Mouse (Mus musculus) stomach, postnatal 0 days (tissue): ENCODE results near the gene Lrp8. TPM values are rescaled to one million over a fixed set of nuclear protein-coding genes. Genes with fewer than 3 reads are reported as not detected.

Experiments
- ATAC-seq: fragments of 200-750 bp; cut with Nextera tagmentation; 2 replicates; pipeline ENCODE4 v1.8.0; 2017; ENCODE audit not compliant: low FRiP score, low TSS enrichment
- DNase-seq: peaks from one replicate; pipeline ENCODE4 v3.0.0-alpha.2; 2016; ENCODE audit warnings: low spot score
- H3K27ac ChIP-seq: fragments of 300-500 bp; sonication (generic); replicated peaks from 2 replicates; pipeline ENCODE4 v1.5.1; 2014; ENCODE audit warnings: mild to moderate bottlenecking, control low read depth
- H3K27me3 ChIP-seq: fragments of 300-500 bp; sonication (generic); 2 replicates; pipeline ENCODE4 v1.6.1; 2014; ENCODE audit warnings: low read length; ENCODE audit not compliant: control insufficient read depth, insufficient read depth
- H3K36me3 ChIP-seq: fragments of 300-500 bp; sonication (generic); 2 replicates; pipeline ENCODE4 v1.6.1; 2014; ENCODE audit warnings: low read length, mixed read lengths; ENCODE audit not compliant: control insufficient read depth, insufficient read depth
- H3K4me1 ChIP-seq: fragments of 300-500 bp; sonication (generic); replicated peaks from 2 replicates; pipeline ENCODE4 v1.6.1; 2014; ENCODE audit warnings: antibody characterized with exemption; ENCODE audit not compliant: control insufficient read depth, insufficient read depth
- H3K4me2 ChIP-seq: fragments of 300-500 bp; sonication (generic); replicated peaks from 2 replicates; pipeline ENCODE4 v1.6.1; 2014; ENCODE audit warnings: low read depth, mild to moderate bottlenecking, control low read depth, moderate library complexity
- H3K4me3 ChIP-seq: fragments of 300-500 bp; sonication (generic); 2 replicates; pipeline ENCODE4 v1.5.1; 2014; ENCODE audit warnings: low read depth, low read length, control low read depth
- H3K9ac ChIP-seq: fragments of 300-500 bp; sonication (generic); 2 replicates; pipeline ENCODE4 v1.6.1; 2014; ENCODE audit warnings: mild to moderate bottlenecking, low read length, control low read depth, mixed read lengths
- H3K9me3 ChIP-seq: fragments of 300-500 bp; sonication (generic); 2 replicates; pipeline ENCODE4 v1.6.1; 2016; ENCODE audit warnings: low read length; ENCODE audit not compliant: control insufficient read depth
- CTCF ChIP-seq: IDR thresholded peaks from 2 replicates; pipeline ENCODE4 v1.5.1; 2016; ENCODE audit warnings: antibody characterized with exemption, low read depth, mild to moderate bottlenecking, moderate library complexity
- EP300 ChIP-seq: optimal IDR thresholded peaks from 2 replicates; pipeline ENCODE3; 2016; ENCODE audit warnings: antibody characterized with exemption
- WGBS: fragments of 180-500 bp; shearing (Covaris S2); extraction: QIAGEN DNeasy Blood & Tissue Kit; methylation state at CpG from one replicate; pipeline ENCODE4 v1.1.7; 2014; 5-methylcytosine and 5-hydroxymethylcytosine counted together
- polyA plus RNA-seq: library from polyadenylated mRNA; unstranded; fragments of >200 nt; fragmentation: Nextera tagmentation; extraction: Ambion mirVana; gene quantifications from 2 replicates; pipeline ENCODE4 v1.2.1, GENCODE M21; 2015

Lrp8 gene
- polyA plus RNA-seq, 1 experiment from 2014 or later, result 0.85 TPM

DNA sequence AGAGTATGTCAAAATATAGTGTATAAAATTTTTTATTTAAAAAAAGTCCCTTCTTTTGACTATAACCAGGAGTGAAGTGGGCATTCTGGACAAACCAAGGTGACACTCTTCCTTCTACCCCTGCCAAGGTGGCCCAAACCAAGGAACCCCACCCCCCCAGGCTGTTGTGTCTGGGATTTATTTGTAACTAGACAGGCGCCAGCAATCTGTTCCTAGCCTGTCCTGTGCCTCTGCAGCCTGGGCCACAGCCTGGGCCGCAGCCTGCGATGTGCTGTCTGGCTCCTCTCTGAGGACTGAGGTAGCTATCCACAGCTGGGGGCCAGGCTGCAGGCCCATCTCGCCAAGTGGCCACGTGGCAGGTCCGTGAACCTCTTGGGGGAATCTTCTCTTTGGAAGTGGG, 10.3 kb downstream of the Lrp8 start:
- ATAC-seq (no peak), DNase-seq (no peak)
- Histone ChIP-seq H3K36me3 (no peaks in the 10 kb centered on the region), H3K27me3 (no peaks in the 10 kb centered on the region), H3K9me3 (no peaks in the 10 kb centered on the region), H3K27ac (no peak overlapping the region), H3K4me3 (no peak overlapping the region), H3K4me2 (no peak overlapping the region), H3K9ac (no peak overlapping the region), H3K4me1 (no peaks in the 10 kb centered on the region)
- TF ChIP-seq EP300 (no peak), CTCF (no peak)
- 92% methylated on average over 6 of the region's 6 CpGs for WGBS

DNA sequence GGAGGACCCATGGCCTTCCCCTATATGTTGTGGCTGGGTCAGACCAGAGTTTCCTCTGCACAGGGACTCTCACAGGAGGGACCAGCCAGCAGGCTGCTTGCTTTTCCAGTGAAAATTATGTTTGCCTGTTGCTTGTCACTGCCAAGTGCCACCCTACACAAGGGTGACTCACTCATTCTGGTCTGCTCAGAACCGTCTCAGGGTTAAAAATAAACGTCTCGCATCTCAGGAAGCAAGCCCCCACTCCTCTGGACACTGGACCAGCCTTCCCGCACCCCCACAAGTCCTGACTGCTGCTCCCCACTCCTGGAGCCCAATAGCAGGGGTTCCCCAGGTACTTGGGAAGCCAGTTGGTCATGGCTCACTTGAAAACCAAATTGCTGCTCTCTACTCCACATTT, 14.4 kb downstream of the Lrp8 start:
- no peaks in the 10 kb centered on the region for H3K36me3 ChIP-seq
- H3K4me3 ChIP-seq, result no peak overlapping the region
- TF ChIP-seq EP300 (no peak), CTCF (no peak)
- H3K4me2 ChIP-seq, result no peak overlapping the region
- WGBS, result 59% methylated on average over 4 of the region's 4 CpGs
- H3K27me3 ChIP-seq, result no peaks in the 10 kb centered on the region
- H3K9ac ChIP-seq, result no peak overlapping the region
- DNase-seq, result no peak
- no peaks in the 10 kb centered on the region for H3K9me3 ChIP-seq
- no peak for ATAC-seq
- H3K27ac ChIP-seq, result no peak overlapping the region
- H3K4me1 ChIP-seq, result no peaks in the 10 kb centered on the region

DNA sequence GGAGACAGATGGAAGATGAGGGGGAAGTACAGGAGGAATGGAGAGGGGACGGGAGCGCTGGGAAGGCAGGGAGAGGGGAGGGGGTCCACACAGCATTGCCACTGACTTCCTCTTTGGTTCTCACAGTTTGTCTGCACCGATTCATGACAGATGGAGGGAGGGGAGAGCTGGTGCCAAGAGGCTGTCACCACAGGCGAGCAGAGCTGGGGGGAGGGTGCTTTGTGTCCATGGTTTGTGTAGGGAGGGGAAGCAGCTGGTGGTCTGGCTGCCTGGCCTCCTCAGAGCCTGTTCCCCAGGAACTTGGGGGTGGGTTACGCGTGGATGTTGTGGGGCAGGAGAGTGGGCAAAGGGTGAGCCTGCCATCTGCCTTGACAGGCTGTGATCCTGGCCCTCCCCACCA, 15.4 kb downstream of the Lrp8 start:
- H3K27ac ChIP-seq, result no peak overlapping the region
- H3K4me2 ChIP-seq, result no peak overlapping the region
- no peak overlapping the region for H3K4me3 ChIP-seq
- no peaks in the 10 kb centered on the region for H3K36me3 ChIP-seq
- ATAC-seq, result no peak
- no peaks in the 10 kb centered on the region for H3K27me3 ChIP-seq
- TF ChIP-seq CTCF, result no peak
- TF ChIP-seq EP300, result no peak
- H3K4me1 ChIP-seq, result no peaks in the 10 kb centered on the region
- no peak for DNase-seq
- H3K9me3 ChIP-seq, result no peaks in the 10 kb centered on the region
- no peak overlapping the region for H3K9ac ChIP-seq
- WGBS, result 46% methylated on average over 6 of the region's 6 CpGs

DNA sequence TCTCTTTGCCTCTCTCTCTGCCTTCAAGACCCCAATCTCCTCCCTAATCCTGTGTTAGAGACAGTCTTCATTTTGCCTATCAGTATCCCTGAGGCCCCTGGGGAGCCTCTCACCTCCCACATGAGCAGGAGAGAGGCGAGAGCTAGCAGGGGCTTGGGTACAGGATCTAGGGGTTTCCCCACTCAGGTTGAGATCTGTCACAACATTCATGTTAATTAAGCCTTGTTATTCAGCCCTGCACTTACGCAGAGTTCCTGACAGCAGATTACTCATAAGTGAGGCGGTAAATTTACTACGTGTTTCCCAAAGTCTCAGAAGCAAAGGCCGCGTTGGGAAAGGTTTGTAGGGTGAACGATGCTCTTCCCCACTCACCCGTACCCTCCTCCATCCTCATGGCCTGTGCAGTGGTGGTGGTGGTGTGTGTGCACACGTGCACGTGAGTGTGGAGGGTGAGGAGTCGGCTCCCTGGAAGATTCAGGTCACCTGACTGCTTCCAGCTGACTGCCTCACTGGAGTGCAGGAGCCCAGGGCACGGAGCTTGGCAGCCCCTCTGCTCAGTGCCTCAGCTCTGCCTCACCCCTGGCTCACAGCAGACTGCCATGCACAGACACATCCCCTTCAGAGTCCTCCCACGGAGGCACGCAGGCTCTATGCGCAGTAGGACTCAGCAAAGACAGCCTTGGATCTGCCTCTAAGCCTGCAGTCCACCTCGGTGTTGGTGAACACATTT, 18.1 kb downstream of the Lrp8 start:
- H3K4me3 ChIP-seq, result no peak overlapping the region
- 61% methylated on average over 16 of the region's 16 CpGs for WGBS
- H3K4me2 ChIP-seq, result no peak overlapping the region
- no peak for DNase-seq
- no peak for TF ChIP-seq CTCF
- TF ChIP-seq EP300, result no peak
- ATAC-seq, result no peak
- no peaks in the 10 kb centered on the region for H3K4me1 ChIP-seq
- 0 out of 2 replicates have a peak overlapping the region, but pooled peaks have one; percentile 8 for H3K27ac ChIP-seq
- no peaks in the 10 kb centered on the region for H3K9me3 ChIP-seq
- H3K27me3 ChIP-seq, result no peaks in the 10 kb centered on the region
- no peaks in the 10 kb centered on the region for H3K36me3 ChIP-seq
- H3K9ac ChIP-seq, result no peak overlapping the region

DNA sequence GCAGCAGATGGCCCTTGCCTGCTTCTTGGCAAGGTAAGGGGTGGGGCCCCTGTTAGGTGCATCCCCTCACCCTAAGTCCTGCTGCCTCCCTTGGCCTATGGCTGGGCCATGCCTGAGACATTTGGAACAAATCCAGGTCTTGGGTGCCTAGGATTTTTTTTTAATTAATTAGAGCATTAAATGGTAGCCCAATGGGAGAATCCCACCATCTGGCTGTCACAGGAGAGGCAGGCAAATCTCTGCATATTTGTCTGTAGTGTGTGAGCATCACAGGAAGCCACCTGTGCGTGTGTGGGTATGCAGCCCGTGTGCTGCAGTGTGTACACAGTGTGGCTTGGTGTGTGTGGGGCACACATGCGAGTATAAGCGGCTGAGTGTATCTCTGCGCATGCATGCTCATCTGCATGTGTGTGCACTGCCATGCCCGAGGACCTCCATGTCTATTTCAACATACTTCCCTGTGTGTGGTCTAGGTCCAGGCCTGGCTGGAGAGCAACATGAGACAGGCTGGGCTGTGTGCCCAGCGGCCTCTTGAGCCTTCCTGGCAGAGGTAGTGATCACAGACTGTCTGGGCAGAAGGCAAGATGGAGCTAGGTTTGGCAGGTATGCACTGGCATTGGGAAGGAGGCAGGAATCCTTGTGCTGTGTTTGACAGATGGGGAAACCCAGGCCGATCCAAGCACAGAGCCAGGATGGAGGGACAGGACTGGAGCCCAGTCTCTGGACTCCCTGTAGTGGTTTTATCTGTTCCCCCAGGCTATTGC, 19.0 kb downstream of the Lrp8 start:
- 78% methylated on average over 8 of the region's 8 CpGs for WGBS
- ATAC-seq, result 0 out of 2 replicates have a peak, but pooled peaks have one; percentile 39
- Histone ChIP-seq H3K27me3 (no peaks in the 10 kb centered on the region), H3K9me3 (no peaks in the 10 kb centered on the region), H3K4me2 (no peak overlapping the region), H3K36me3 (no peaks in the 10 kb centered on the region), H3K27ac (no peak overlapping the region), H3K9ac (no peak overlapping the region), H3K4me1 (no peaks in the 10 kb centered on the region), H3K4me3 (no peak overlapping the region)
- no peak for DNase-seq
- TF ChIP-seq CTCF (no peak), EP300 (no peak)

DNA sequence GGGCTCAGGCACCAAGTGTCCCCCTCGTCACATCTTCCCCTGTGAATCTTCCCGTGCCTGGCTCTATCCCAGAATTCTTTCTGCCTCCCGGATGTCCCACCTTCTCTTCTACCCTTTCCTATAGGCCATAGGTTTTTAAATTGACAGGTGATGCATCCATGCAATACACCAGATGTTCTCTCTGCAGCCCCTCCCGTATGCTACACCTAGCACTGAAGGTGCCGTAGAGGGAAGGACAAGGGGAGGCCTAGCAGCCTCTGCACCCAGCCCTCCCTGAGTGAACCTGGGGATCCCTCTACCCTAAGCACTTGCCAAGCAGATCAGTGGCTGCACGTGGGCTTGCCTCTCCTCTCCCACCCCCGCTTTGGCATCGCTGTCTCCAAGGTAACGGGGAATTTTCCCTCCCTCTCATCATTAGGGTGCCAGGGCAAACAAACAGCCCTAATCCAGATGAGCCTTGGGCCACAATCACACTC, 20.9 kb downstream of the Lrp8 start:
- Histone ChIP-seq H3K9me3 (no peaks in the 10 kb centered on the region), H3K4me1 (no peaks in the 10 kb centered on the region), H3K27ac (no peak overlapping the region), H3K9ac (no peak overlapping the region), H3K4me3 (no peak overlapping the region), H3K27me3 (no peaks in the 10 kb centered on the region), H3K4me2 (no peak overlapping the region), H3K36me3 (no peaks in the 10 kb centered on the region)
- no peak for ATAC-seq
- TF ChIP-seq EP300, result no peak
- no peak for TF ChIP-seq CTCF
- 62% methylated on average over 9 of the region's 9 CpGs for WGBS
- DNase-seq, result no peak
